Mouse (Mus musculus): ENCODE data around the gene Klf7.

The Klf7 gene

DNA sequence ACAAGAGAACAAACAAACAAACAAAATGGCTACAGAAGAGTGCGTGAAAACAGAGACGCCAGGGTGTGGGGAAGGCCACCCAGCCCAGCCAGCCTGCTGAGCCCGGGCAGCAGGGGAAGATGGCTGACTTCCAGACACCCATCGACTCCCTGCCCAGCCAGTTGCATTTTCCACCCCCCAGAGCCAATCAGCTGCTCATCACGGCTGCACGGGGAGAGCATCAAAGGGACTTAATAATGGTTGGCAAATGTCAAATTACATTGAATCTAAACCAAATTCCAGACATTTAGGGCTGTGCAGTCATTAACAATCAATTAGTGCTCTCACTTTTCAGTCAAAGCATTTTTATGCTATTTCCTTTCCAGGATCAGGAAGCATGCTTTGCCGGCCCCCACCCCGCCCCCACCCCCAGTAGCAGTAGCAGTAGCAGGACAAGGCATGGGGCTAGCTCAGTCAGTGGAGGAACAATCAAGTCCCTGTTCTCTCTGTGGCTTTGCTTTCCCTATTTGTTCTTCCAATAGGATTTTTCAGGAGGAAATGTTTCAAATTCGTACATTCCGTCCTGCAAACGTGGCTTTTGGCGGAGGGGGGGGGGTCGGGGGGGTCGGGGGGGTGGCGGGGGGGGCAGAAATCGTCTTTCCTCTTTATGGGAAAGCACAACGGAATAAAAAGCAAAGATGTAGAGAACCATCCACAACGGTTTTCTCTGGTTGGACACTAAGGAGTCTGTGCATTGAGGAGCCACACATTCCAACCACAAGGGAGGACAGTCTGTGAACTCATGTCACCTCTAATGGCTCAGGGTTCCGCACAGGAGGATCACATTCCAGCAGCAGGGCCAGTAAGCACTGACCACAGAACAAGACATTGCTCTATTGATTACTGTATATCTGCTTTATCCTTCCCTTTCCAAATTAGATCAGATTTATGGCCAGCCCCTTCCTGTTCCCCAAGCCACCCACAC, 101.1 kb downstream of the Klf7 start:
- DNase-seq: peak; percentile 33 to 56

DNA sequence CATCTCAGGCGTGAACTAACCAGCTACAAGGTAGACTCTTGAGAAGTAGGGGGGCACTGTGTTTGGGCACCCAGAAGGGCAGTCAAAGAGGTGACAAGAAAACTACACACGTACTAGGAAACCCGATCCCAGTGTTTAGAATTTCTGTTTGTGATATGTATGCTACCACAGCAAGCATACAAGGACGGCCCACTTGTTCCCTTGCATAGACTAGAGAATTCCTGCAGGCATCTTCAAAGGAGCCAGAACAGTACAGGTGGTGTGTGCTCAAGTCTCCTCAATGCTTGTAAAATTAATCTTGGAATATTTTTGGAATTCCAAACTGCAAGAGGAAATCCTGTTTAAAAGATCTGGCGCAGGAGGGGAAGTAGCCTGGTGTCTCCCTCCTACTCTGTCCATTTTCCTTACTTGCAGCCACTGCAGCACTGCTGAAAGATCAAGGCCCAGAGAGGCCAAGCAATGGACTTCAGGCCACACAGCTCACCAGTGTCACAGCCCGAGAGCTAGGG, 102.9 kb downstream of the Klf7 start:
- no peak for DNase-seq

DNA sequence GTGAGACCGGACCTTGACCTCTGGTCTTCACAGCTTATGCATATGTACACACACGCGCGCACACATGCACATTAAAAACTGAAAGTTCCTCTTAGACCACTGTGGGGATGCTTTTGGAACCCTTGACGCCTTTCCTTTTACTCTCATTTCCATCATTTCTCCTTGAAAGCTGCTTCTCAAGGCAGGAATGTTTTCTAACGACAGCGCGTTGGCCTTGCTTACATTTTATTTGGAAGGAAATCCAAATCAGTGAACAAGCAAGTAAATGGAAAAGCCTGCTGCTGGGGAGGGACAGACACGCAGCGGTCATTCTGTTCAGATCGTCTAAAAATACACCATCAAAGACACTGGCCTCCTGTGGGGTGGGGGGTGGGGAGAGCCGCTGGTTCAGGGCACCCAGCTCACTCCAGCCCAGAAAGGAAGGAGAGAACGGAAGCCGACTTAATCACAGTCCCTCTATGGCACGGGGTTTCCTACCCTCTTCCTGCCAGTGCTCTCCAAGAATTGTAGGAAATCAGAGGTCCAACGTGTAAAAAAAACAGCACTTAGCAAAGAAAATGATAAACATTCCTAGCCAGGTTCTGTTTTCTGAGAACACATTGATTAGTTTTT, 103.5 kb downstream of the Klf7 start:
- DNase-seq: peak; percentile 45 to 66

DNA sequence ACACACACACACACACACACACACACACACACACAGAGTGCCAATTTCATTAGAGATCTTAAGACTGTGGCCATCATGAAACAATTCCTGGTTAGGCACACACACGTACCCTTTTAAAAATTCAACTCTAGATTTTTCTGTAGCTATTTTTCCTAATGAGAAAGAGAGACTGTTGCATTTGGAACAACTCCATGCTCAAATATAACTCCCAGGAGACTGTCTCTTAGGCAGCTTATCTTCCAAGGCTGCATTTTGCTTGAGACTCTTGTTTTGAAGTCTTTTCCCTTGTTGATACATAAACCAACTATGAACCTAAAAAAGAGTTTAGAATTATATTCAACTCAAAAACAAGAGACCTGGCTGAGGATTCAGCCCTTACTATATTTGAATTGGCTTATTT, 108.0 kb downstream of the Klf7 start:
- no peak for DNase-seq

DNA sequence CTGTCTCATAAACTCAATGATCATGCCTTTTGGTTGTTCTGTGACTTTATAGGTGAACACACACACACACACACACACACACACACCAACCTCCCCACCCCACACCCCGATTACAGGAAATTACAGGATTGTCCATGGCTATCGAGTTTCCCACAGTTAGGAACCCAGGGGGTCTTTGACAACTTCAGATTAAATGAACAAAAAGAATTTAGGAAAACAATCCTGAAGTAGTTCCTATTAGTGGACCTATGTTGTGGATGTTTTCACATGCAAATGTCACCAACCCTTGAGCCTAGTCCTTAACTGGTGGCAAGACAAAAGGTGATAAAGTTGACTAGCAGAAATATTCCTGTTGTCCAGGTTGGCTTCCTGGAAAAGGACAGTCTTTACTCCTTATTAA, 113.1 kb downstream of the Klf7 start:
- no peak for DNase-seq

DNA sequence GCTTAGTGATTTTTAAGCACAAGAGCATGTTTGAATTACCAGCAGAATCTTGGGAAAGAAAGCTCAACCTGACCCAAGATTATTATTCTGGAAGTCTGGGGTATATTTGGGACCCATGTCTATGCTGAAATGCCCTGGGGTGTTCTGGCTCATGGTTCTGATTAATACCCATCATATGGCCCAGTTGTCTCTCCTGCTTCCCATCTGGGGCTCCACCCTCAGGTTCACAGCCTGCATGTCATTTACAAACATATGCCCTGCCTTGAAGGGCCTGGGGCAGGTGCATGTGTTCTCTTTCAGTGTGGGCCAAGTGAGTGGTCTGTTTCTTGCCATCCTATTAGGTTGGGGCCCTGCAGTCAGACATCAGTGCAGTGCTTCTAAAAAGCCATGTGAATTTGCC, 114.1 kb downstream of the Klf7 start:
- no peak for DNase-seq

DNA sequence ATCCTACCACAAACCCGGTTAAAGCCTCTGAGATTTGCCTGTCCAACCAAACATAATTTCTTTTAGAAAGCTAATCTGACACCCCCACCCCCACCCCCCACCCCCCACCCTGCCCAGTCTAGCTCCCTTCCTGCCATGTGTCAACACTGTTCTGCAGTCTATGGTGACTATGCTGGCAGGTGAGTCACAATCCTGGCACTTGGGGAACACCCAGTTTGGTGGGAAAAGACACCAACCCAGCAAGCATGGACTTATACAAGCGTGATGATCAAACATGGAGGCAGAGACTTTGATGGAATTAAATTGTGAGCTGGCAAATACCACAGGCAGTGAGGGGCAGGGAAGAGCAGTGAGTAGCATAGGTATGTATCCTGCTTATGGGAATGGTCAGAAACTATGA, 116.9 kb downstream of the Klf7 start:
- DNase-seq: no peak

DNA sequence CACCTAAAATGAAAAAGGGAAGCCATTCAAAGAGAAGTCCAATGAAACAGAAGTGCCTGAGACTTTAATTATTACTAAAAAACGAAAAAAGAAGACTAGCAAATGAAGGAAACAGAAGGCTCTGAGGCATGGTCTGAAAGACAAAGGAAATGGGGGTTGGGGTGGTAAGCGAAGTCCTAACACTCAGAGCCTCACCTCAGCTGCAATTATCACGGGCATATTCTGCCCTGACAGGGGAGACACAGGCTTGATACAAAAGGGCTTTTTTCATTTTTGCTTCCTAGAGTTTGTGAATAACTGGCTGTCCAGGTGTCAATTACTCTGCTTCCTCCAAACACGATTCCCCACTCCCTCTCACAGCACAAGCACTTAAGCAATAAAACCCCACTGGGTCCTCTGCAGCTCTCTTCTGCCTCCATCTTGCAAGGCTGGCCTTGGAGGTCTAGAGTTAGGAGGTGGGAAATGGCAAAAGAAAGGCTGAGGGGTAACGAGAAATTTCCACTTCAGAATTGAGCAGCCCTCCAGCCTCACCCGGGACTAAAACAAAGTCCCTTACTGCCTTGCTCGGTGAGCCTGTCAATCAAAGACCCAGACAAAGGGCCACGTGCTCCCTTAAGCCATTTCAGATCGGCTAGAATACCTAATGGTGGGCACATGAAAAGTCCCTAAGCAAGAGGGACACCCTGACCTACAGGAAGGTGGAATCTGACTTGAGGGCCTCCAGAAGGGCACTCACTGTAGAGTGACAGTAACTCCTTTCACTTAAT, 118.4 kb downstream of the Klf7 start:
- no peak for DNase-seq

DNA sequence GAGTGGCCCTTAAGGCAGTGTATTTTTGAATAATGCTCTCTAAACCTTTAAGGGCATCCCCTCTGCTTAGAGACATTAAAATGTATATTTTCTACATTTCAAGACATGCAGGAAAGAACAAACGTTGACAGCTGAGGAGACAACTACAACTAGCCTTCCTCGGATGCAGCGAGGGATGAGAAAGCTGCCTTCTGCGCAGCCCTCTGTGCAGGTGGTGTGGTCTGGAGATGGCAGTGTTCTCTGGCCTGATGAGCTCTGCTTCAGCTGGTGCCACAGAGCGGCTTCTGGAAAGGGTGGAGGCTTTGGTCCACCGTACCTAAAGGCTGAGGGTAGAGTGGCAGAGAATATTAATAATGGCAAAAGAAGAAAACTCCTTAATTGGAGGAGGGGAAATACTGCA, 120.0 kb downstream of the Klf7 start:
- no peak for DNase-seq

DNA sequence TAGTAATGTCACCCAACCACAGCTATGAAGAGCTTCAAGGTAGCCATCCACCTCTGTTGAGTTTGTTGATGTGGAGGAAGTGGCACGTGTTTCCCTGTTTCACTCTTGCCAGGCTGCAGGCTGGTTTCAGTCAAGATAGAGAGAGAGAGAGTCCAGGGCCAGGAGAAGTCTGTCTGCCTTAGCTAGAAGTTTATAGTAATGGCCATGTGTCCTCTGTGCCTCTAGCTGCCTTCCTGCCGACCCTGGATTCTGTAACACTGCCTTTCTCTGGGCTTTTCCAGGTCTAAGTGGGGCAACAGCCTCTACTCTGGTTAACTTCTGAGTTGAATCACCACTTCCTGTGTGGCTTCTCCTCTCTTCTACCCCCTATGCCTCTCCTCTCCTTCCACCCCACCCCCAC, 121.5 kb downstream of the Klf7 start:
- DNase-seq: no peak

DNA sequence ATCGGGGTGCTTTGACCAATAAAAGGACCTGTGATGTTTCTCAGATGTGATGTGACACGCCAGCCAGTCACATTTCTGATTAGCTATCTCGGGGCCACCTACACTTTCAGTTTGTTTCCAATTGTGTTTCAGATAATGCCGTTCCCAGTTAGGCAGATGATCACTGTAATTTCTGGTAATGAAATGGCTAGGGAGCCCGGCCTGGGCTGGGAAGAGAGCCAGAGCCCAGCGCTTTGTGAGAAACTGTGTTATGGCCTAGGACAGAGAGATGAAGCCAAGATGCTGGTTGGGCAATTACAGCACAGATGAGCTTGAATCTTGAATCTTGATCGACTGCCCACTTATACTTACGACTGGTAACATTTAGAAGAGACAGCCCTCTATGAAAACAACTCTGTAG, 122.6 kb downstream of the Klf7 start:
- no peak for DNase-seq

DNA sequence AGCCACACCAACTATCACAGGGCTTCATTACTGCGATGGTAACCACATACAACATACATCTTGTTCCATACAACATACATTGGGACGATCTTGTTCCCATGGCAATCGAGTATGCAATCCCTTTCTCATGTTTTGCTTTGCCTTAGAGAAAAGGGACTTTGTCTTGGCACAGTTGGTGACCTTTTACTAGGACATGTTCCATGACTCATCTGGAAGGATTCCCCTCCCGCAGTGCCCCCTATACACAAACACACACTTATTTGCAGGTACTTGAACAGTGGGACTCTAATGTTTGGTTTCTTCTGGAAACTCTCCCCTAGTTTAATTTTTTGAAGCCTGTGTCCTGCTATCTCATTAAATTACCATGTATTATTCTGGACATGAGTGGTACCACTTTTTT, 123.2 kb downstream of the Klf7 start:
- no peak for DNase-seq

DNA sequence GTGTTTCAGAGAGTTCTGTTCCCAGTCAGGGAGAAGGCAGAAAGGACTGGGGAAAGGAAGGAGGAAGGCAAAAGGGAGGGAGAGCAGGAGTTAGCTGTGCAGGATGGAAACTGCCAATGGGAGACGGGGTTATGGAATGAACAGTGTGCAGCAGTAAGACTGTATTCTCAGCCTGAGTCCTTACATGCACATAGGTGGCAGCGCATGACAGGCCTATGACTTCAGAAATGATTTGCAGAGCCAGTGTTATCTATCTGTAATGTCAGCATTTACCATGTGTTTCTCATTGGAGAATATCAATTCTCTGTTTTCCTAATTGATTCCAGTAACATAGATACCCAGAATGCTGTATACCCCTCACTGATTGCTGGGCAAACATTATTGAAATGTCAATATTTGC, 123.9 kb downstream of the Klf7 start:
- no peak for DNase-seq

DNA sequence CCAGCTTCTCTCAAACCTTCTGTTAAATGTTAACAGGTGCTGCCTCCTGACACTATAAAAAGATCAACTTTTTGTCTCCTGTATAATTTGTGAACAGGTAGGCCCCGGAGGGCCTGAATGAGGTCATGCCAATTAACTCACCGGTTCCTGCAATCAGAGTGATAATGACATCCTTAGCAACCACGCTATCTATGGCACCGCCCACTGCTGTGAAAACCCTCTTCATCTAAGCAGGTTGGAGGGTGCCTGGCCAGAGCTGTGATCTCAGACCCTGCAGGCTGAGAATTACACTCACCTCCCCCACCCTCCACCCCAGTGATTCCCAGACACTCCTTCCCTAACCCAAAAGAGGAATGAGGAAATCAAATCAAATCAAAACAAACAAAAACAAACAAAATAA, 126.3 kb downstream of the Klf7 start:
- DNase-seq: no peak

DNA sequence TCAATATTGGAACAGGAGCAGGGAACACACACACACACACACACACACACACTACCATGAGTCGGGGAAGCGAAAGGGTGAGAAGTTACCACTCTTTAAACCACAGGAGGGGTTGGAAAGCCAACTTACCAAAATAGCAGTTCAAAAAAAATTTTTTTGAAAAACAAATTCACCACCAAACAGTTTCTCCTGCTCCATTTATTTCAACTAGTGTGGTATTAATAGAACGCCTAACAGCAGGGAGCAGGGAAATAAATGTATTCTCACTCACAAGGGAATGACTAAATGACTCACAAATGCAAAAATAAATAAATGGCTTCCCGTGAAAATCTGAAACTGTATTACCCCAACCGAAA, 127.0 kb downstream of the Klf7 start:
- no peak for DNase-seq

DNA sequence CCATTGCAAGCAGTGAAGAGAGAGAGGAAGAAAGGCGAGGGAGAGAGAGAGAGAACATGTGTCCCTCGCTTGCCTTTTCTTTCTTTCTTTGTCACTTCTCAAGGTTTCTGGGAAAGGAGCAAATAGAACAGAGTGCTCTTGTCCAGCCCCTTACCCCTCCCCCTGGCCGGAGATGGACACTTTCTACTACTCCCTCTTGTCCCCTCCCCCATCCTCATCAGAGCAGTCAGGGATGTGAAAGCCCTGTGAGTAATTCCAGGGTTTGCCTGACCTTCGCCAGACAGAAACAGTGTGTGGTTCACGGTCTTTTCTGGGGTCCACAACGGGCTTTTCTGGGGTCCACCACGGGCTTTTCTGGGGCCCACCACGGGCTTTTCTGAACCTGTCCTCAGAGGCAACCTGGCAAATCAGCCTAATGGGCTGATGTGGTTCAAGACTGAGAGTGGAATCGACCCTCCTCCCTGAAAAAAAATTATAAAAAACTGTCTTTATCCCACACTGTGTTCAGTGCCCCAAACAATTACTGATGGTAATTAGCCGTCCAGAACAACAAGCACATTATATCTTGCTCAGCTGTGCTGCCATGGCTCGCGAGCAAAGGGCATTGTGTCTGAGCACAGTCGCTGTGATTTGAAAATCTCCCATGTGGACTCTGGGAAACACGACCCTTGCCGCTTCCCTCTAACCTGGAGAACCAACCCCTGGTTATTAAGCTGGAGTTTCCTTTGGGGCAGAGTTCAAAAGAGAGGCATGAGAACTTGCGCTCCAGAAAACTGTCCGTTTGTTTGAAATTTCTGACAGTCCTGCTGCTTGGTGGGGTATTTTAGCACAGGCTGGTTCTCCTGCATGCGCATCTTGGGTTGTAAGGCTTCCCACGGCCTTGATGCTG, 127.6 kb downstream of the Klf7 start:
- DNase-seq: peak; percentile 52 to 74

DNA sequence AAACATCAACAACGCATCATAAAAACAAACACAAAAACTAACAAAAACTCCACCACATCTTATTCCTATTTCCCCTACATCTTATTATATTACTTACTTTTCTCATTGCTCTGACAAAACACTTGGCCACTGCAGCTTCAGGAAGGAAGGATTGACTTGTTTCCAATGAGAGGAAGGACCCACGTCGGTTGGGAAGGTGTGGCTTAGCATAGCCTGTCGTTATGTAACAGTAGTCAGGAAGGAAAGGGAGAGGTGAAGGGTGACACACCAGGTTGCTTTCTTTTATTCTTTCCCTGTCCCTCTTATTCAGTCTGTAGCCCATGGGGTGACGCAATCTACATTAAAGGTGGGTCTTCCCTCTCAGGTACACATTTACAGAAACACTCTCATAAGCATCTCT, 129.6 kb downstream of the Klf7 start:
- no peak for DNase-seq

DNA sequence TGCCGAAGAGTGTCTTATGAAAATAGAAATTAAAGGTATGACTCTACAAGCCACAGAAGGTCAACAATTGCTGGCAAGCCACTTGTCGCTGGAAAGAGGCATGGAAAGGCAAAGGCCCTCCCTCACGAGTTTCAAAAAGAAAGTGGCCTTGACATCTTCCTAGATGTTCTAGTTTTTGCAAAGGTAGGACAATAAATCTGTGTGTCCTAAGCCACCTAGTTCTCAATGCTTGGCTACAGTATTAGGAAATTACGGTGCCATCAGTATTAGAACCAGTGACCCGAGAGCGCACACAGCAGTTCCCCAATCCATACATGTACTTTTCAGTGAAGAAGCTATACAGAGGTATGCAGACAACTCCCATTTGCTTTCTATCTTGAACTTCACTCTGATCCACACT, 131.7 kb downstream of the Klf7 start:
- DNase-seq: no peak

DNA sequence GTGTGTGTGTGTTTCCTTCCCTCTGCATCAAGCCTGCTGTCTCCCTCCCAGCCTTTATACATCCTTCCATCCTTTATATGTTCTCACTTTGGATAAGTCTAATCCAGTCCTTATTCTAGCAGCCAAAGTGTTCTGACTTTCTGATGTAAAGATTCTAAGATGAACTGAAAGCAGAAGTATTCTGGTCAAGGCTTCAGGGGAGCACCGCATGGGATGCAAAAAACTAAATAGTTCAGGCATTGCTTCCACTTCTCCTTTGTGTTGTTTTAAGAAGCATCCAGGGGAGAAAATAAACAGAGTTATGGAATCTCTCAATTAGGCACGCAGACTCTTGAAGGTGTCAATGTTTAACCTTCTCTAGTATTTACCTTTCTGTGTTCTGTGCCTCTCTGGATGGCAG, 141.3 kb downstream of the Klf7 start:
- DNase-seq: no peak
